Mouse (Mus musculus) gastrocnemius, postnatal 14 days (tissue): ENCODE data around the gene Rusc1. TPM values are rescaled to one million over a fixed set of nuclear protein-coding genes. Genes with fewer than 3 reads are reported as not detected.
"Not testable (repeated sequence)": the region's sequence is repeated elsewhere in the genome, so short reads cannot be mapped to it uniquely, and the experiment has no call there.

ENCODE experiments used
- DNase-seq: peaks from one replicate; pipeline ENCODE4 v3.0.0; 2021; ENCODE audit warnings: mixed read lengths
- intact Hi-C: fragments of 180-260 bp; cut with DNase I; formaldehyde crosslinking; loops from one replicate; pipeline ENCODE4 v1.15.1; 2025; ENCODE audit warnings: low total_unique reads
- total RNA-seq, 2 experiments: library from RNA; stranded (reverse); gene quantifications; 2 replicates each; pipeline ENCODE4 v1.2.3; 2021

Gene Rusc1
- total RNA-seq, 2 experiments from 2014 or later, result 10.3 TPM

- DNase-seq, result no peak
- intact Hi-C loops, result no loop called here
Observed at GRCm38 (mm10) chr3:89100811-89101210, 7.7 kb upstream of the Rusc1 start, which contains the start of gene Gm43738. Gm43738 (minus strand) TSS chr3:89101099.

DNA sequence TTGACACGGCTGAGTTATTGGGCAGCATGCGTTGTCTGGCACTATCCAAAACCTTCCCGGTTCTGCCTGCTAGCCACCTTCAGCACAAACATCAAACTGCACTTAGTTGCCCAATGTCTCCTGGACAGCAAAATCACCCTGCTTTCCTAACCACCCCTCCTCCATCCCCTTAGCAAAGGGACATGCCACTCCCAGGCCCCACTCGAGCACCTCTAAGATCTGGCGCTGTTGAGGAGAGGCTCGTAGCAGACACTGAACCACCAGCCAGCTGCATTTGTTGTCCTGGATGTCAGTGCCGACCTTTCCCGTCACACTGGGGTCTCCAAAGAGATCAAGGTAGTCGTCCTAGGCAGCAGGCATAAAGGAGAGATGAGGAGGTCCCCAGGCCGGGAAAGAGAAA lies 910 bp upstream of the Rusc1 start:
- intact Hi-C loops, result loop anchor here (5.0 kb wide), 1 partner anchor 63 kb away; no protein-coding TSS in a partner anchor
- DNase-seq, result no peak

DNA sequence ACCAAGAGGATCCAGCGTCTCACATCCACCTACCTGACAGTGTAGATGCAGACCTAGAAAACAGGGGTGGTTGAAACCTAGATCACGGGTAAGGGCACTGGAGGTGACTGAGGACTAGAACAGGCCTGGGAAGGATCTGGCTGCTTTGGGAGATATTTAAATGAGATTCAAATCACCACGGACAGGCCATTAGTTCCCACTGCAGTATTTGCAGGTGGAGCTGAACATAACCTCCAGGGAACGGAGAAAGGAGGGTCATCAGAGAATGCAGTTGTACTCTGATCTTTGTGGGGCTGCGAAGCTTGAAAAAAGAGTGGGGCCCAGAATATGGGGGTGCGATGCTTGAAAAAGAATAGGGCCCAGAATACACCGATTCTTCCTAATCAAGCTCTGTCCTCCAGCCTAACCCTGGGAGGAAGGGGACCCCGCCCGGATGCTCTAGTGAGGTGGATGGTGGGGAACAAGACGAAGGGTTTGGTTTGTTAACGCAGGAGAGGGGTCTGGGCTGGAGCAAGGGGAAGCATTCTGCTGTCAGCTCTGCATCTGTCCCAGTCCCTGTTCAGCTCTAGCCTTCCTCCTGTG lies 511 bp downstream of the Rusc1 start:
- DNase-seq, result no peak
- intact Hi-C loops, result loop anchor here (5.0 kb wide), 1 partner anchor 65 kb away; no protein-coding TSS in a partner anchor

DNA sequence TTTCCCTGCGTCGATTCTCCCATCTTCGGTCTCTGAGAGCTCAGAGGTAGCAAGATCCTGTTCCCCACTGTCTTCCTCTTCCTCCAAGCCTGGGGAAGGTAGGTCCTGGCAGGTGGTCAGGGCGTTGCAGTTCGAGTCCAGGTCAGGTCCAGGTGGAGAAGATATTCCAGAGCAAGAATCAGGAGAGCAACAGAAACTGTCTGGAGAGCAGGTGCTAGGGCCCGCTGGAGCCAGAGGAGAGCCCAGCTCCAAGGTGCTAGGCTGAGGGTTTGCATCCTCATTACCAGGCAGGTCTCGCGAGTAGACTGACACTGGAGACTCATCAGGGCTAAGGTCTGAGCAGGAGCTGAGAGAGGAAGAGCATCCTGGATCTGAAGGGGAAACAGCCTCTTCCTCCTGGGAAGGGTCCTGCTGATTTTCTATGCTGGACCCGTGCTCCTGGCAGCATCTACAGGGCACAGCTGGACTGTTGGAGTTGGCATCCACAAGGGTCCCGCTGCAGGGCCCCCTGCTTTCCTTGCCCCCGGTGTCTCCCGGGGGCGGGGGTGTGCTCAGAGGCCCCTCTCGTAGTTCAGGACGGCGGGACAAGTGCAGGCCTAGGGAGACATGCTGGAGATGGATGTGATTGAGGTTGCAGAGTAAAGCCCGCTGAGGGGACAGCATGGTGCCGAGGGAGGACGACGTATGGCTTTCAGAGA lies 1.2 kb downstream of the Rusc1 start:
- intact Hi-C loops, result loop anchor here (5.0 kb wide), 1 partner anchor 65 kb away; no protein-coding TSS in a partner anchor
- no peak for DNase-seq

GRCm38 (mm10) chr3:89090694-89091655 lies 2.1 kb downstream of the Rusc1 start:
- intact Hi-C loops, result loop anchor here (5.0 kb wide), 1 partner anchor 66 kb away; no protein-coding TSS in a partner anchor
- DNase-seq, result peak; percentile 89

GRCm38 (mm10) chr3:89089882-89090591 lies 3.1 kb downstream of the Rusc1 start:
- peak; percentile 85 for DNase-seq
- intact Hi-C loops, result loop anchor here (2.0 to 5.0 kb wide), 2 partner anchors 67 to 127 kb away; no protein-coding TSS in a partner anchor

DNA sequence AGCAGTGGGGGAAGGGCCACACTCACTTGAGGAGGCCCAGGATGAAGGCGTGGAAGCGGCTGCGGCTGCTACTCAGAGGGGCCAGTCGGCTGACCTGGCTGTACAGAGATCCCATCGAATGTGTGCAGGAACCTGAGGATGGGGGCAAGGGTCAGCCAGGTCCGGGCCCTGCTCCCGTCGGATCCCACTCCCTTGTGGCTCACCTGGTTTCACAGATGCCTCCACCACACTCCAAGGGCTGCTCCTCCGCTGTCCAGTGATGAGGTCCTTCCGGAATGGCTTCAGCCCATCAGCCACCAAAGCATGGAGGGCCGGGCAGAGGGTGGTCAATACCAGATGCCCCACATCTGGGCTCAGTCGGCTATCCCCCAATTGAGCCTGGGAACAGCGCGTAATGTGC lies 4.1 kb downstream of the Rusc1 start:
- DNase-seq, result no peak
- intact Hi-C loops, result loop anchor here (2.0 kb wide), 1 partner anchor 128 kb away; no protein-coding TSS in a partner anchor

GRCm38 (mm10) chr3:89087338-89088110 lies 5.6 kb downstream of the Rusc1 start:
- intact Hi-C loops, result loop anchor here (2.0 kb wide), 1 partner anchor 129 kb away; no protein-coding TSS in a partner anchor
- DNase-seq, result peak; percentile 71

GRCm38 (mm10) chr3:89084654-89085190 lies 8.4 kb downstream of the Rusc1 start:
- intact Hi-C loops, result no loop called here
- DNase-seq, result no peak

DNA sequence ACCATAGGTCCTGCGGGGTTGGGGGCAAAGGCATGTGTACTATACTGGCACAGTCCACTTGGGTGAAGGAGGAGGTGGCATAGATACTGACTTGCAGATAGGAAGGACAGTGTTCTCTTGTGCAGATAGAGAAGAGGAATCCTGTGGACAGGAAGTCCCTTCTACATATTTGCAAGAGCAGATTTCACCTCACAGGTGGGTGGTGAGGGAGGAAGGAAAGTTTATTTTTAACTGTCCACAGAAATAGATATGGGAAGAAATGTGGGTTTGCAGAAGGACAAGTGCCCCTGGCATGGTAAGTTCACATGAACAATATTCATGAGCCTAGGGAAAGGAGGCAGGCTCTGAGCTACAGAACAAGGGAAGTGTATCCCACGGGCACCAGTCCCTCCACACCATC lies 9.0 kb downstream of the Rusc1 start:
- intact Hi-C loops, result no loop called here
- no peak for DNase-seq

DNA sequence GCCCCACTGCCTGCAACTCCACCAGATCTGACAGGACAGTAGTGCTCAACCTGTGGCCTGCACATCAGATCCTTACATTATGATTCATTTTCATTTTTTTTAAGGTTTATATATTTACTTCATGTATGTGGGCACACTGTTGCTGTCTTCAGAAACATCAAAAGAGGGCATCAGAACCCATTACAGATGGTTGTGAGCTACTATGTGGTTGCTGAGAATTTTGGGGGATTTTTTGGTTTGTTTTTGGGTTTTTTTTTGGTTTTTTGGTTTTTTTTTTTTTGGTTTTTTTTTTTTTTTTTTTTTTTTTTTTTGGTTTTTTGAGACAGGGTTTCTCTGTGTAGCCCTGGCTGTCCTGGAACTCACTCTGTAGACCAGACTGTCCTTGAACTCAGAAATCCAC lies 10.8 kb downstream of the Rusc1 start:
- intact Hi-C loops, DNase-seq: not testable (repeated sequence)

DNA sequence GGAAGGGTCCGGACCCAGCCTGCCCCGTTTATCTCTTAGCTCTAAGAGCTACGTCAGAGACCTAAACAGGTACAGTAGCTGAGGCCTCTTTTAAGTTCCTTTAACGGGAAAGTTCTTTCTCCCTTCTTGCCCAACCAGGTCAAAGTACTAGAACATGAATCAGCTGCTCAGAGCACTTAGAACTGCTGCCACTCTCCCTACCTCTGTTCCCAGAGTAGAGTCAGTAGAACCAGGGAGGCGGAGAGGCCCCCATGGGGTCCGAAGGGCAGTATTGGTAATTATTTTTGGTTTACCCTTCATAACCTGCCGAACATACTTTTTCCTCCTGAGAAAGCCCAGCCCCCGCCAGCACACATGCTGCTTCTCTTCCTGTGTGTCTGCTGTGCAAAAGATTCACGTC lies 15.7 kb downstream of the Rusc1 start:
- DNase-seq, result no peak
- intact Hi-C loops, result no loop called here

DNA sequence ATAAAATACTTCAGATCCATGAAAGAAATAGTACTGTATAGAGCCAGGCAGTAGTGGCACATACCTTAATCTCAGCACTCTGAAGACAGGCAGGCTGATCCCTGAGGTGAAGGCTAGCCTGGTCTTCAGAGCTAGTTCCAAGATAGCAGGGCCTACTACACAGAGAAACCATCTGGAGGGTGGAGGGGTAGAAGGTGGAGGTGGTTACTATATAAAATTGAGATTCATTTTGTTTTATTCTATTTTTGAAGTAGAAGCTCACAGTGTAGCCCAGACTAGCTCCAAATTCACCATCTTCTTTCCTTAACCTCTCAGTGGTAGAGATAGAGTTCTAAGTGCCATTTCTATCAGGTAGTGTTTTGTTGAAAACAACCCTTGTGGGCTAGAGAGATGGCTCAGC lies 25.8 kb downstream of the Rusc1 start:
- intact Hi-C loops, result no loop called here
- DNase-seq, result no peak

DNA sequence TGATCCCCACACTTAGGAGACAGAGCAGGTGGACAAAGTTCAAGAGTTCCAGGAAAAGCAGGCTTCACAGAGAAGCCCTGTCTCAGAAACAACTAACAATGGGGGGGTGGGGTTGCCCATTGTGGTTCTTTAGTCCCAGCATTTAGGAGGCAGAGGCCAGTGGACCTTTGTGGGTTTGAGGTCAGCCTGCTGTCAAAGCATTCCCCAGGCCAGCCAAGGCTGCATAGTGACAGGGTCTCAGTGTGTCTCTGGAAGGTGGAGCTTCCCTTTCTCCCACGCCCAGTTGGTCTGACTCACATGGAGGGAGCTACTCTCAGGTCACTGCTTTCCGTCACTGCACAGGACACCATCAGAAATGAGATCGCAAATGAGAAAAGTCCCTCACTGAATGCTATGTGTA lies 31.4 kb downstream of the Rusc1 start:
- intact Hi-C loops, result no loop called here
- DNase-seq, result no peak

- intact Hi-C loops, result no loop called here
- no peak for DNase-seq
Observed at GRCm38 (mm10) chr3:89058783-89059182, 34.3 kb downstream of the Rusc1 start.

GRCm38 (mm10) chr3:89058361-89058760 lies 34.8 kb downstream of the Rusc1 start:
- no peak for DNase-seq
- intact Hi-C loops, result no loop called here

- intact Hi-C loops, result no loop called here
- DNase-seq, result no peak
Observed at GRCm38 (mm10) chr3:89043359-89043758, 49.8 kb downstream of the Rusc1 start.
